Mouse (Mus musculus): Measurements from ENCODE around the gene Trem1. TPM values are rescaled to one million over a fixed set of nuclear protein-coding genes. Genes with fewer than 3 reads are reported as not detected.

Trem1 gene
- not detected in 2 replicates for polyA plus RNA-seq (2015; fragmentation: Nextera tagmentation; extraction: Ambion mirVana)

- no peak within 1 kb of the TSS for H3K4me3 ChIP-seq (replicated peaks; ENCODE audit: low read length)
- no peak within 1 kb of the TSS for H3K27ac ChIP-seq (ENCODE audit: low read length)
- no peaks in the 10 kb centered on the region for H3K27me3 ChIP-seq (replicated peaks; ENCODE audit: control insufficient read depth, insufficient read depth, low read length)
- 81% methylated on average over 6 of the region's 6 CpGs for WGBS
- H3K9ac ChIP-seq (replicated peaks; ENCODE audit: low read depth, low read length) = no peak within 1 kb of the TSS
- H3K36me3 ChIP-seq (ENCODE audit: control insufficient read depth, insufficient read depth) = no peaks in the 10 kb centered on the region
- no peak for ATAC-seq
- H3K4me1 ChIP-seq (replicated peaks; ENCODE audit: control insufficient read depth, insufficient read depth, low read length) = no peaks in the 10 kb centered on the region
- H3K4me2 ChIP-seq (ENCODE audit: low read length) = no peak within 1 kb of the TSS
- H3K9me3 ChIP-seq (ENCODE audit: control insufficient read depth, low read length) = no peaks in the 10 kb centered on the region
Measured at GRCm38 (mm10) chr17:48232518-48232917, at the start of gene Trem1. Gene Trem1, plus strand, starts transcription at chr17:48232768.

- WGBS = 84% methylated on average over 5 of the region's 5 CpGs
- H3K9ac ChIP-seq (replicated peaks; ENCODE audit: low read depth, low read length) = no peak overlapping the region
- no peak overlapping the region for H3K4me2 ChIP-seq (ENCODE audit: low read length)
- no peaks in the 10 kb centered on the region for H3K9me3 ChIP-seq (ENCODE audit: control insufficient read depth, low read length)
- H3K27ac ChIP-seq (ENCODE audit: low read length) = no peak overlapping the region
- no peaks in the 10 kb centered on the region for H3K27me3 ChIP-seq (replicated peaks; ENCODE audit: control insufficient read depth, insufficient read depth, low read length)
- no peak overlapping the region for H3K4me3 ChIP-seq (replicated peaks; ENCODE audit: low read length)
- no peak for ATAC-seq
- H3K36me3 ChIP-seq (ENCODE audit: control insufficient read depth, insufficient read depth) = no peaks in the 10 kb centered on the region
- H3K4me1 ChIP-seq (replicated peaks; ENCODE audit: control insufficient read depth, insufficient read depth, low read length) = no peaks in the 10 kb centered on the region
Measured at GRCm38 (mm10) chr17:48185252-48185651, 47.3 kb upstream of the Trem1 start.

- Histone ChIP-seq H3K36me3 (ENCODE audit: control insufficient read depth, insufficient read depth) (no peaks in the 10 kb centered on the region), H3K4me3 (replicated peaks; ENCODE audit: low read length) (no peak overlapping the region), H3K9me3 (ENCODE audit: control insufficient read depth, low read length) (no peaks in the 10 kb centered on the region), H3K9ac (replicated peaks; ENCODE audit: low read depth, low read length) (no peak overlapping the region), H3K4me2 (ENCODE audit: low read length) (no peak overlapping the region), H3K27ac (ENCODE audit: low read length) (no peak overlapping the region), H3K27me3 (replicated peaks; ENCODE audit: control insufficient read depth, insufficient read depth, low read length) (no peaks in the 10 kb centered on the region), H3K4me1 (replicated peaks; ENCODE audit: control insufficient read depth, insufficient read depth, low read length) (no peaks in the 10 kb centered on the region)
- no peak for ATAC-seq
- 86% methylated on average over 2 of the region's 2 CpGs for WGBS
Measured at GRCm38 (mm10) chr17:48192366-48192765, 40.2 kb upstream of the Trem1 start.

GRCm38 (mm10) chr17:48203086-48203485 lies 29.5 kb upstream of the Trem1 start:
- no peak overlapping the region for H3K27ac ChIP-seq (ENCODE audit: low read length)
- no peak for ATAC-seq
- H3K4me3 ChIP-seq (replicated peaks; ENCODE audit: low read length) = no peak overlapping the region
- no peak overlapping the region for H3K9ac ChIP-seq (replicated peaks; ENCODE audit: low read depth, low read length)
- no peak overlapping the region for H3K4me2 ChIP-seq (ENCODE audit: low read length)
- 97% methylated on average over 12 of the region's 12 CpGs for WGBS
- H3K4me1 ChIP-seq (replicated peaks; ENCODE audit: control insufficient read depth, insufficient read depth, low read length) = no peaks in the 10 kb centered on the region
- 0 out of 2 replicates have a peak, but pooled peaks cover 4% of the 10 kb centered on the region for H3K9me3 ChIP-seq (ENCODE audit: control insufficient read depth, low read length)
- no peaks in the 10 kb centered on the region for H3K27me3 ChIP-seq (replicated peaks; ENCODE audit: control insufficient read depth, insufficient read depth, low read length)
- H3K36me3 ChIP-seq (ENCODE audit: control insufficient read depth, insufficient read depth) = no peaks in the 10 kb centered on the region

- Histone ChIP-seq H3K4me1 (replicated peaks; ENCODE audit: control insufficient read depth, insufficient read depth, low read length) (no peaks in the 10 kb centered on the region), H3K27ac (ENCODE audit: low read length) (no peak overlapping the region), H3K36me3 (ENCODE audit: control insufficient read depth, insufficient read depth) (no peaks in the 10 kb centered on the region), H3K4me2 (ENCODE audit: low read length) (no peak overlapping the region), H3K9me3 (ENCODE audit: control insufficient read depth, low read length) (no peaks in the 10 kb centered on the region), H3K4me3 (replicated peaks; ENCODE audit: low read length) (no peak overlapping the region), H3K27me3 (replicated peaks; ENCODE audit: control insufficient read depth, insufficient read depth, low read length) (no peaks in the 10 kb centered on the region), H3K9ac (replicated peaks; ENCODE audit: low read depth, low read length) (no peak overlapping the region)
- ATAC-seq = no peak
- 96% methylated on average over 12 of the region's 12 CpGs for WGBS
Measured at GRCm38 (mm10) chr17:48212596-48212995, 20.0 kb upstream of the Trem1 start.

- H3K36me3 ChIP-seq (ENCODE audit: control insufficient read depth, insufficient read depth) = no peaks in the 10 kb centered on the region
- 71% methylated on average over 5 of the region's 5 CpGs for WGBS
- H3K4me2 ChIP-seq (ENCODE audit: low read length) = no peak overlapping the region
- no peak overlapping the region for H3K4me3 ChIP-seq (replicated peaks; ENCODE audit: low read length)
- no peak overlapping the region for H3K27ac ChIP-seq (ENCODE audit: low read length)
- no peak overlapping the region for H3K9ac ChIP-seq (replicated peaks; ENCODE audit: low read depth, low read length)
- H3K9me3 ChIP-seq (ENCODE audit: control insufficient read depth, low read length) = no peaks in the 10 kb centered on the region
- H3K4me1 ChIP-seq (replicated peaks; ENCODE audit: control insufficient read depth, insufficient read depth, low read length) = no peaks in the 10 kb centered on the region
- H3K27me3 ChIP-seq (replicated peaks; ENCODE audit: control insufficient read depth, insufficient read depth, low read length) = no peaks in the 10 kb centered on the region
- ATAC-seq = no peak
Measured at GRCm38 (mm10) chr17:48213511-48213910, 19.1 kb upstream of the Trem1 start.

GRCm38 (mm10) chr17:48215429-48215828 lies 17.1 kb upstream of the Trem1 start:
- Histone ChIP-seq H3K36me3 (ENCODE audit: control insufficient read depth, insufficient read depth) (no peaks in the 10 kb centered on the region), H3K27ac (ENCODE audit: low read length) (no peak overlapping the region), H3K9ac (replicated peaks; ENCODE audit: low read depth, low read length) (no peak overlapping the region), H3K9me3 (ENCODE audit: control insufficient read depth, low read length) (no peaks in the 10 kb centered on the region), H3K4me3 (replicated peaks; ENCODE audit: low read length) (no peak overlapping the region), H3K4me2 (ENCODE audit: low read length) (no peak overlapping the region), H3K4me1 (replicated peaks; ENCODE audit: control insufficient read depth, insufficient read depth, low read length) (no peaks in the 10 kb centered on the region), H3K27me3 (replicated peaks; ENCODE audit: control insufficient read depth, insufficient read depth, low read length) (no peaks in the 10 kb centered on the region)
- ATAC-seq = no peak
- WGBS = 91% methylated on average over 1 of the region's 1 CpGs

- H3K36me3 ChIP-seq (ENCODE audit: control insufficient read depth, insufficient read depth) = no peaks in the 10 kb centered on the region
- H3K27ac ChIP-seq (ENCODE audit: low read length) = no peak overlapping the region
- H3K9me3 ChIP-seq (ENCODE audit: control insufficient read depth, low read length) = no peaks in the 10 kb centered on the region
- no peak overlapping the region for H3K4me2 ChIP-seq (ENCODE audit: low read length)
- no peaks in the 10 kb centered on the region for H3K4me1 ChIP-seq (replicated peaks; ENCODE audit: control insufficient read depth, insufficient read depth, low read length)
- H3K4me3 ChIP-seq (replicated peaks; ENCODE audit: low read length) = no peak overlapping the region
- no peak overlapping the region for H3K9ac ChIP-seq (replicated peaks; ENCODE audit: low read depth, low read length)
- no peaks in the 10 kb centered on the region for H3K27me3 ChIP-seq (replicated peaks; ENCODE audit: control insufficient read depth, insufficient read depth, low read length)
- WGBS = 89% methylated on average over 7 of the region's 7 CpGs
- ATAC-seq = no peak
Measured at GRCm38 (mm10) chr17:48230680-48231079, 1.9 kb upstream of the Trem1 start.

- H3K27me3 ChIP-seq (replicated peaks; ENCODE audit: control insufficient read depth, insufficient read depth, low read length) = no peaks in the 10 kb centered on the region
- H3K9ac ChIP-seq (replicated peaks; ENCODE audit: low read depth, low read length) = no peak overlapping the region
- H3K9me3 ChIP-seq (ENCODE audit: control insufficient read depth, low read length) = no peaks in the 10 kb centered on the region
- H3K4me3 ChIP-seq (replicated peaks; ENCODE audit: low read length) = no peak overlapping the region
- WGBS = 87% methylated on average over 4 of the region's 4 CpGs
- no peak overlapping the region for H3K27ac ChIP-seq (ENCODE audit: low read length)
- no peak overlapping the region for H3K4me2 ChIP-seq (ENCODE audit: low read length)
- H3K36me3 ChIP-seq (ENCODE audit: control insufficient read depth, insufficient read depth) = no peaks in the 10 kb centered on the region
- no peaks in the 10 kb centered on the region for H3K4me1 ChIP-seq (replicated peaks; ENCODE audit: control insufficient read depth, insufficient read depth, low read length)
- ATAC-seq = no peak
Measured at GRCm38 (mm10) chr17:48233789-48234188, 1.2 kb downstream of the Trem1 start.

- Histone ChIP-seq H3K4me2 (ENCODE audit: low read length) (no peak overlapping the region), H3K27me3 (replicated peaks; ENCODE audit: control insufficient read depth, insufficient read depth, low read length) (no peaks in the 10 kb centered on the region), H3K27ac (ENCODE audit: low read length) (no peak overlapping the region), H3K4me1 (replicated peaks; ENCODE audit: control insufficient read depth, insufficient read depth, low read length) (no peaks in the 10 kb centered on the region), H3K4me3 (replicated peaks; ENCODE audit: low read length) (no peak overlapping the region), H3K9ac (replicated peaks; ENCODE audit: low read depth, low read length) (no peak overlapping the region), H3K36me3 (ENCODE audit: control insufficient read depth, insufficient read depth) (no peaks in the 10 kb centered on the region), H3K9me3 (ENCODE audit: control insufficient read depth, low read length) (no peaks in the 10 kb centered on the region)
- ATAC-seq = no peak
- 79% methylated on average over 5 of the region's 5 CpGs for WGBS
Measured at GRCm38 (mm10) chr17:48234550-48234949, 2.0 kb downstream of the Trem1 start.
